Mouse (Mus musculus) liver, embryonic 14.5 days (tissue): Measurements from ENCODE around the gene Atp6v0a1. TPM values are rescaled to one million over a fixed set of nuclear protein-coding genes. Genes with fewer than 3 reads are reported as not detected.
"Not testable (repeated sequence)": the region's sequence is repeated elsewhere in the genome, so short reads cannot be mapped to it uniquely, and the experiment has no call there.

Experiments used
- ATAC-seq: fragments of 200-750 bp; cut with Nextera tagmentation; 2 replicates; pipeline ENCODE4 v1.8.0; 2017; ENCODE audit warnings: moderate number of reproducible peaks, mild to moderate bottlenecking, moderate library complexity; ENCODE audit not compliant: insufficient read depth
- DNase-seq, 3 experiments: peaks; one replicate each; pipeline ENCODE4 v3.0.0-alpha.2; 2012 to 2013; ENCODE audit warnings: low read depth in 3 of 3, low spot score in 3 of 3
- H3K27ac ChIP-seq: fragments of 300-500 bp; sonication (generic); 2 replicates; pipeline ENCODE4 v1.5.1; 2014; ENCODE audit warnings: moderate library complexity, mild to moderate bottlenecking, control low read depth, inconsistent platforms
- H3K27me3 ChIP-seq: fragments of 300-500 bp; sonication (generic); 2 replicates; pipeline ENCODE4 v1.6.1; 2014; ENCODE audit warnings: mild to moderate bottlenecking, low read length, moderate library complexity; ENCODE audit not compliant: control insufficient read depth, insufficient read depth
- H3K36me3 ChIP-seq: fragments of 300-500 bp; sonication (generic); replicated peaks from 2 replicates; pipeline ENCODE4 v1.6.1; 2014; ENCODE audit warnings: low read depth; ENCODE audit not compliant: control insufficient read depth, insufficient read depth
- H3K4me1 ChIP-seq, 2 experiments: fragments of 200-500 bp in 1 of 2; fragments of 300-500 bp in 1 of 2; sonication (generic) in 1 of 2; replicated peaks; 2 replicates each; pipeline ENCODE4 v1.6.1; 2012 to 2014; ENCODE audit warnings: antibody characterized with exemption in 1 of 2, inconsistent platforms in 1 of 2, low read length in 1 of 2; ENCODE audit not compliant: control insufficient read depth in 2 of 2, insufficient read depth in 2 of 2
- H3K4me2 ChIP-seq: fragments of 300-500 bp; sonication (generic); 2 replicates; pipeline ENCODE4 v1.6.1; 2014; ENCODE audit warnings: low read depth, mild to moderate bottlenecking, control low read depth, moderate library complexity
- H3K4me3 ChIP-seq, 2 experiments: fragments of 200-500 bp in 1 of 2; fragments of 300-500 bp in 1 of 2; sonication (generic) in 1 of 2; 2 replicates each; pipeline ENCODE4 v1.5.1; 2012 to 2014; ENCODE audit warnings: low read depth in 2 of 2, low read length in 2 of 2, mild to moderate bottlenecking in 2 of 2, control low read depth in 1 of 2, inconsistent platforms in 1 of 2, moderate library complexity in 1 of 2; ENCODE audit not compliant: insufficient read depth in 1 of 2
- H3K9ac ChIP-seq: fragments of 300-500 bp; sonication (generic); replicated peaks from 2 replicates; pipeline ENCODE4 v1.6.1; 2014; ENCODE audit warnings: mild to moderate bottlenecking, control low read depth, moderate library complexity
- H3K9me3 ChIP-seq: fragments of 300-500 bp; sonication (generic); 2 replicates; pipeline ENCODE4 v1.6.1; 2016; ENCODE audit warnings: low read length, mixed read lengths; ENCODE audit not compliant: control insufficient read depth
- CTCF ChIP-seq: IDR thresholded peaks from 2 replicates; pipeline ENCODE4 v1.5.1; 2016; ENCODE audit warnings: antibody characterized with exemption, low read depth, control low read depth
- EP300 ChIP-seq: IDR thresholded peaks from 2 replicates; pipeline ENCODE4 v1.6.1; 2016; ENCODE audit warnings: antibody characterized with exemption, low read depth
- WGBS: fragments of 180-500 bp; shearing (Covaris S2); extraction: QIAGEN DNeasy Blood & Tissue Kit; methylation state at CpG from one replicate; pipeline ENCODE4 v1.1.7; 2014; ENCODE audit not compliant: insufficient replicate concordance; 5-methylcytosine and 5-hydroxymethylcytosine counted together
- polyA plus RNA-seq, 2 experiments: library from polyadenylated mRNA; depleted of rRNA in 1 of 2; stranded (reverse) in 1 of 2; unstranded in 1 of 2; fragments of >200 nt; fragmentation: Nextera tagmentation in 1 of 2; extraction: Ambion mirVana in 1 of 2; gene quantifications; 2 replicates each; pipeline versions ENCODE4 v1.2.1 to v1.2.3; 2012 to 2014

Gene Atp6v0a1
- polyA plus RNA-seq, 2 experiments, result 29.5 to 37.8 TPM

- no peak overlapping the region for H3K27ac ChIP-seq
- DNase-seq (no peak), ATAC-seq (no peak)
- no peaks in the 10 kb centered on the region; the same call in 1 of the 2 replicates for H3K27me3 ChIP-seq
- no peak overlapping the region; the same call in 1 of the 2 replicates for H3K4me2 ChIP-seq
- TF ChIP-seq EP300 (no peak), CTCF (no peak)
- H3K4me1 ChIP-seq, result no peaks in the 10 kb centered on the region
- H3K4me3 ChIP-seq, result no peak overlapping the region
- WGBS, result 29% methylated on average over 9 of the region's 9 CpGs
- no peak overlapping the region for H3K9ac ChIP-seq
- H3K36me3 ChIP-seq, result no peaks in the 10 kb centered on the region
- H3K9me3 ChIP-seq, result no peaks in the 10 kb centered on the region
Observed at GRCm38 (mm10) chr11:100994233-100994632, 15.0 kb upstream of the Atp6v0a1 start.

GRCm38 (mm10) chr11:100994655-100995054, 14.6 kb upstream of the Atp6v0a1 start:
- H3K36me3 ChIP-seq, result no peaks in the 10 kb centered on the region
- no peak overlapping the region for H3K4me3 ChIP-seq
- H3K27me3 ChIP-seq, result no peaks in the 10 kb centered on the region; the same call in 1 of the 2 replicates
- no peak overlapping the region for H3K9ac ChIP-seq
- no peak overlapping the region for H3K27ac ChIP-seq
- H3K4me1 ChIP-seq, result no peaks in the 10 kb centered on the region
- DNase-seq (no peak), ATAC-seq (no peak)
- no peak for TF ChIP-seq EP300
- no peak for TF ChIP-seq CTCF
- no peak overlapping the region for H3K4me2 ChIP-seq
- no peaks in the 10 kb centered on the region for H3K9me3 ChIP-seq
- 46% methylated on average over 5 of the region's 5 CpGs for WGBS

GRCm38 (mm10) chr11:100996501-100996900, 12.8 kb upstream of the Atp6v0a1 start:
- Histone ChIP-seq H3K9ac (no peak overlapping the region), H3K27ac (no peak overlapping the region), H3K4me1 (no peaks in the 10 kb centered on the region), H3K4me2 (no peak overlapping the region), H3K36me3 (no peaks in the 10 kb centered on the region), H3K9me3 (no peaks in the 10 kb centered on the region), H3K27me3 (no peaks in the 10 kb centered on the region; the same call in 1 of the 2 replicates), H3K4me3 (no peak overlapping the region)
- DNase-seq (no peak), ATAC-seq (no peak)
- TF ChIP-seq EP300 (no peak), CTCF (no peak)
- WGBS, result 67% methylated on average over 4 of the region's 4 CpGs

GRCm38 (mm10) chr11:100998836-100999235, 10.4 kb upstream of the Atp6v0a1 start:
- Histone ChIP-seq H3K4me1 (peaks cover 0 to 3% of the 10 kb centered on the region in 2 experiments; a peak in 2 of 4 replicates), H3K36me3 (no peaks in the 10 kb centered on the region), H3K4me3 (no peak overlapping the region), H3K27me3 (no peaks in the 10 kb centered on the region; the same call in 1 of the 2 replicates), H3K9ac (no peak overlapping the region), H3K27ac (no peak overlapping the region), H3K4me2 (no peak overlapping the region), H3K9me3 (no peaks in the 10 kb centered on the region)
- ATAC-seq (no peak), DNase-seq (no peak)
- TF ChIP-seq EP300, result no peak
- TF ChIP-seq CTCF, result no peak
- 69% methylated on average over 2 of the region's 2 CpGs for WGBS

GRCm38 (mm10) chr11:100999254-100999653, 10.0 kb upstream of the Atp6v0a1 start:
- Histone ChIP-seq H3K27me3 (no peaks in the 10 kb centered on the region; the same call in 1 of the 2 replicates), H3K9ac (no peak overlapping the region), H3K4me3 (no peak overlapping the region), H3K27ac (no peak overlapping the region), H3K4me1 (peaks cover 0 to 3% of the 10 kb centered on the region in 2 experiments; a peak in 2 of 4 replicates), H3K36me3 (no peaks in the 10 kb centered on the region), H3K4me2 (no peak overlapping the region), H3K9me3 (no peaks in the 10 kb centered on the region)
- DNase-seq (no peak), ATAC-seq (no peak)
- TF ChIP-seq CTCF (no peak), EP300 (no peak)
- WGBS, result 63% methylated on average over 3 of the region's 3 CpGs

GRCm38 (mm10) chr11:101001875-101002552, 7.2 kb upstream of the Atp6v0a1 start:
- not testable (repeated sequence) for DNase-seq, H3K4me2 ChIP-seq, ATAC-seq, H3K27me3 ChIP-seq, H3K27ac ChIP-seq, H3K4me1 ChIP-seq, H3K36me3 ChIP-seq, H3K9me3 ChIP-seq, H3K4me3 ChIP-seq, H3K9ac ChIP-seq
- WGBS, result 51% methylated on average over 5 of the region's 6 CpGs
